Mouse (Mus musculus): Measurements from ENCODE around the gene Ctbp1. TPM values are rescaled to one million over a fixed set of nuclear protein-coding genes. Genes with fewer than 3 reads are reported as not detected.

Gene Ctbp1
- 545 and 591 TPM in 2 replicates for polyA plus RNA-seq (2015; fragmentation: Nextera tagmentation; extraction: Ambion mirVana)

GRCm38 (mm10) chr5:33274953-33275454 is at the start of gene Ctbp1:
Gene Ctbp1, minus strand, starts transcription at chr5:33274994.
- Histone ChIP-seq H3K27me3 (replicated peaks) (no peaks in the 10 kb centered on the region), H3K9ac (peak within 1 kb of the TSS; percentile 95), H3K9me3 (no peaks in the 10 kb centered on the region), H3K27ac (peak within 1 kb of the TSS; percentile 100), H3K4me3 (peak within 1 kb of the TSS; percentile 66), H3K36me3 (replicated peaks) (no peaks in the 10 kb centered on the region), H3K4me1 (peaks cover 41% of the 10 kb centered on the region), H3K4me2 (peak within 1 kb of the TSS; percentile 89)
- under 1% methylated on average over 47 of the region's 57 CpGs for WGBS
- peak; percentile 90 for ATAC-seq (replicated peaks)

GRCm38 (mm10) chr5:33324491-33324890 is 49.7 kb upstream of the Ctbp1 start:
- Histone ChIP-seq H3K36me3 (replicated peaks) (no peaks in the 10 kb centered on the region), H3K4me1 (no peaks in the 10 kb centered on the region), H3K4me2 (no peak overlapping the region), H3K27me3 (replicated peaks) (no peaks in the 10 kb centered on the region), H3K9ac (no peak overlapping the region), H3K4me3 (no peak overlapping the region), H3K9me3 (no peaks in the 10 kb centered on the region), H3K27ac (no peak overlapping the region)
- 44% methylated on average over 2 of the region's 2 CpGs for WGBS
- no peak for ATAC-seq (replicated peaks)

- ATAC-seq (replicated peaks), result no peak
- no peaks in the 10 kb centered on the region for H3K4me1 ChIP-seq
- WGBS, result 78% methylated on average over 7 of the region's 7 CpGs
- no peak overlapping the region for H3K27ac ChIP-seq
- no peaks in the 10 kb centered on the region for H3K9me3 ChIP-seq
- H3K27me3 ChIP-seq (replicated peaks), result no peaks in the 10 kb centered on the region
- no peaks in the 10 kb centered on the region for H3K36me3 ChIP-seq (replicated peaks)
- H3K4me3 ChIP-seq, result no peak overlapping the region
- no peak overlapping the region for H3K4me2 ChIP-seq
- H3K9ac ChIP-seq, result no peak overlapping the region
Observed at GRCm38 (mm10) chr5:33312192-33312591, 37.4 kb upstream of the Ctbp1 start.

GRCm38 (mm10) chr5:33310704-33311462 is 36.1 kb upstream of the Ctbp1 start:
- ATAC-seq (replicated peaks), result no peak
- 58% methylated on average over 3 of the region's 3 CpGs for WGBS

GRCm38 (mm10) chr5:33301801-33302200 is 27.0 kb upstream of the Ctbp1 start:
- H3K27ac ChIP-seq, result no peak overlapping the region
- no peaks in the 10 kb centered on the region for H3K36me3 ChIP-seq (replicated peaks)
- H3K27me3 ChIP-seq (replicated peaks), result no peaks in the 10 kb centered on the region
- no peak overlapping the region for H3K4me2 ChIP-seq
- H3K9ac ChIP-seq, result no peak overlapping the region
- 89% methylated on average over 2 of the region's 2 CpGs for WGBS
- H3K4me3 ChIP-seq, result no peak overlapping the region
- H3K4me1 ChIP-seq, result no peaks in the 10 kb centered on the region
- H3K9me3 ChIP-seq, result no peaks in the 10 kb centered on the region
- no peak for ATAC-seq (replicated peaks)

More at GRCm38 (mm10) chr5:33310704-33311462, 36.1 kb upstream of the Ctbp1 start:
- Histone ChIP-seq H3K36me3 (replicated peaks) (no peaks in the 10 kb centered on the region), H3K9me3 (no peaks in the 10 kb centered on the region), H3K27ac (no peak overlapping the region), H3K9ac (no peak overlapping the region), H3K4me3 (no peak overlapping the region), H3K4me2 (no peak overlapping the region), H3K4me1 (no peaks in the 10 kb centered on the region), H3K27me3 (replicated peaks) (no peaks in the 10 kb centered on the region)

GRCm38 (mm10) chr5:33297164-33297563 is 22.4 kb upstream of the Ctbp1 start:
- Histone ChIP-seq H3K36me3 (replicated peaks) (no peaks in the 10 kb centered on the region), H3K27me3 (replicated peaks) (no peaks in the 10 kb centered on the region), H3K9me3 (no peaks in the 10 kb centered on the region), H3K4me2 (no peak overlapping the region), H3K4me3 (no peak overlapping the region), H3K9ac (no peak overlapping the region), H3K4me1 (peaks cover 5% of the 10 kb centered on the region; the same call in 1 of the 2 replicates), H3K27ac (no peak overlapping the region)
- 71% methylated on average over 6 of the region's 6 CpGs for WGBS
- ATAC-seq (replicated peaks), result no peak

GRCm38 (mm10) chr5:33293796-33294430 is 19.1 kb upstream of the Ctbp1 start:
- WGBS, result 42% methylated on average over 16 of the region's 16 CpGs
- ATAC-seq (replicated peaks), result peak; percentile 50; the same call in 1 of the 2 replicates
- no peaks in the 10 kb centered on the region for H3K27me3 ChIP-seq (replicated peaks)
- no peak overlapping the region for H3K4me2 ChIP-seq
- no peak overlapping the region for H3K9ac ChIP-seq
- no peaks in the 10 kb centered on the region for H3K36me3 ChIP-seq (replicated peaks)
- H3K27ac ChIP-seq, result peak overlapping the region; percentile 44; the same call in 1 of the 2 replicates
- H3K4me3 ChIP-seq, result no peak overlapping the region
- peaks cover 5% of the 10 kb centered on the region; the same call in 1 of the 2 replicates for H3K4me1 ChIP-seq
- H3K9me3 ChIP-seq, result no peaks in the 10 kb centered on the region

- Histone ChIP-seq H3K9me3 (no peaks in the 10 kb centered on the region), H3K4me1 (no peaks in the 10 kb centered on the region), H3K4me3 (no peak overlapping the region), H3K9ac (no peak overlapping the region), H3K27me3 (replicated peaks) (no peaks in the 10 kb centered on the region), H3K36me3 (replicated peaks) (no peaks in the 10 kb centered on the region), H3K27ac (no peak overlapping the region), H3K4me2 (no peak overlapping the region)
- WGBS, result 68% methylated on average over 7 of the region's 7 CpGs
- no peak for ATAC-seq (replicated peaks)
Observed at GRCm38 (mm10) chr5:33283951-33284350, 9.2 kb upstream of the Ctbp1 start.

GRCm38 (mm10) chr5:33281428-33281827 is 6.6 kb upstream of the Ctbp1 start:
- Histone ChIP-seq H3K36me3 (replicated peaks) (no peaks in the 10 kb centered on the region), H3K9ac (no peak overlapping the region), H3K4me1 (no peaks in the 10 kb centered on the region), H3K27ac (no peak overlapping the region), H3K27me3 (replicated peaks) (no peaks in the 10 kb centered on the region), H3K9me3 (no peaks in the 10 kb centered on the region), H3K4me2 (no peak overlapping the region), H3K4me3 (no peak overlapping the region)
- ATAC-seq (replicated peaks), result no peak
- WGBS, result 88% methylated on average over 1 of the region's 1 CpGs

GRCm38 (mm10) chr5:33278950-33279349 is 4.2 kb upstream of the Ctbp1 start:
- Histone ChIP-seq H3K27me3 (replicated peaks) (no peaks in the 10 kb centered on the region), H3K4me2 (no peak overlapping the region), H3K9me3 (no peaks in the 10 kb centered on the region), H3K4me3 (no peak overlapping the region), H3K4me1 (peaks cover 5% of the 10 kb centered on the region), H3K9ac (no peak overlapping the region), H3K27ac (no peak overlapping the region), H3K36me3 (replicated peaks) (no peaks in the 10 kb centered on the region)
- ATAC-seq (replicated peaks), result no peak
- WGBS, result 45% methylated on average over 5 of the region's 5 CpGs

GRCm38 (mm10) chr5:33277286-33277685 is 2.5 kb upstream of the Ctbp1 start:
- no peak overlapping the region for H3K9ac ChIP-seq
- peaks cover 20% of the 10 kb centered on the region for H3K4me1 ChIP-seq
- H3K27me3 ChIP-seq (replicated peaks), result no peaks in the 10 kb centered on the region
- no peak overlapping the region for H3K27ac ChIP-seq
- H3K4me3 ChIP-seq, result no peak overlapping the region
- H3K36me3 ChIP-seq (replicated peaks), result no peaks in the 10 kb centered on the region
- H3K4me2 ChIP-seq, result no peak overlapping the region
- ATAC-seq (replicated peaks), result no peak
- no peaks in the 10 kb centered on the region for H3K9me3 ChIP-seq
- WGBS, result 84% methylated on average over 2 of the region's 2 CpGs

- no peaks in the 10 kb centered on the region for H3K27me3 ChIP-seq (replicated peaks)
- WGBS, result 32% methylated on average over 1 of the region's 1 CpGs
- ATAC-seq (replicated peaks), result no peak
- H3K27ac ChIP-seq, result peak overlapping the region; percentile 100
- no peaks in the 10 kb centered on the region for H3K9me3 ChIP-seq
- no peaks in the 10 kb centered on the region for H3K36me3 ChIP-seq (replicated peaks)
- H3K4me2 ChIP-seq, result peak overlapping the region; percentile 65
- H3K9ac ChIP-seq, result peak overlapping the region; percentile 95; the same call in 1 of the 2 replicates
- H3K4me1 ChIP-seq, result peaks cover 35% of the 10 kb centered on the region
- H3K4me3 ChIP-seq, result peak overlapping the region; percentile 66
Observed at GRCm38 (mm10) chr5:33275754-33276153, 960 bp upstream of the Ctbp1 start.

All from midbrain, embryonic 15.5 days (tissue).